Mouse (Mus musculus): ENCODE measurements around the gene Dnajc28. TPM values are rescaled to one million over a fixed set of nuclear protein-coding genes. Genes with fewer than 3 reads are reported as not detected.
A peak's percentile ranks its signal among the peaks of the same experiment; 100 is the strongest.

The Dnajc28 gene
- polyA plus RNA-seq (2012; ENCODE audit: insufficient read depth, insufficient read length, missing spikeins) = 20.4 and 32.7 TPM in 2 replicates

DNA sequence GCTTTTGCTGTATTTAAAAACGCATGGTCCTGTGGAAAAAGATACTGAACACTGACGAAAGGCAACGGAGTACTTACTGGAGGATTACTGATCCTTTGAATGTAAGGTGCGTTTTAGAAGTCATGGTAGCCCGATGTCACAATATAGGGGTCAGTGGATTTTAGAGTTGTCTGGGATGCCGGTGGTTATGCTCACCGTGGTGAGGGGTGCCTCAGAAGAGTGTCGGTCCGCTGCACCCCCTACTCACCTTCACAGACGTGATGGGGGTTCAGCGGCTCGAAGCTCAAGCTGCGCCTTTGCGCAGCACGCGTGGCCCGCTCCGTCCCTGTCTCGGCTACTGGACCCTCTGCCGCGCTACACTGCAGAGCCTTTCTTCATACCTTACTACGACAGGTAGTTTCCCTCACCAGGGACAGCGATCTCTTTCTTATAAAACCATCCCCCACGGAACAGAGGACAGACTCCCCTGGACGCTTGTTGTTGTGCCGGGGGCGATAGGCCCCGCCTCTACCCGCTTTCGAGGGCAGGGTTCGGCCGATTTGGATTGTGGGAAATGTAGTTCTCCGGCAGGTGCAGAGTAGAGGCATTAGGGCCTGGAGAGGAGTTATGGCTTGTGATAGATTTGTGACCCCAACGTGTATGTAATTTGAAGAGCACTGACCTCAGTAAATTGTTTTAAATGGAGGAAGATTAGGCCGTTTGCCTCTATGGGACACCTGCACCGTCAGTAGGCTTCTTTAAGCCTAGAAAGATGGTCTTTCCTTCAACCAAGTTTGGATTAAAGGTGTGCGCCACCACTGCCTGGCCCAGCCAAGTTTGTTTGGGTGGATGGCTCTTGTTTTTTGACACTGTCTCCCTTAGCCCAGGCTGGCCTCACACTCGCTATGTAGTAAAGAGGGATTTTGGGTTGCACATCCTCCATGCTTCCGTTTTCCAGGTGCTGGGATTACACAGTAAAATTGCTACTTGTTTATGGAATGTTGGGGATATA lies at the start of gene Dnajc28:
Gene Dnajc28 (minus strand): TSS at position 516 of the 991 bp plus-strand sequence.
- H3K4me1 ChIP-seq (ENCODE audit: control insufficient read depth, insufficient read depth, insufficient read length, low read length) = no peaks in the 10 kb centered on the region
- peak within 1 kb of the TSS; percentile 90 for H3K4me3 ChIP-seq (ENCODE audit: insufficient read depth, low read depth, low read length)
- H3K27ac ChIP-seq (replicated peaks; ENCODE audit: low read depth, low read length) = 0 out of 2 replicates have a peak within 1 kb of the TSS, but pooled peaks have one; percentile 37

DNA sequence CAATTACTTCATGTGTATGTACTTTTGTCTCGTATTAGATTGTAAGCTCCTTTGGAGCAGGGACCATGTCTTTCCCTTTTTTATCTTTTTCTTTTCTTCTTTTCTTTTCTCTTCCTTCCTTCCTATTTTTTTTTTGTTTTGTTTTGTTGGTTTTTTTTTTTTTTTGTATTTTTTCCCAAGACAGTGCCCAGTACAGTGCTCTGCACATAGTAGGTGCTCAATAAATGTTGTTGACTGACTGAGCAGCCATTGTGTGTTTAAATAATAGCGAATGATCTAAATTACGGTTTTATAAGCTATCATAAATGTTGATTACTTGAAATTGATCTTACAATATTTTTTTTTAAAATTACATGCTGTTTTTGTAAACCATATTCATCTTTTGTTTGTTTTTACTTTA lies 45.0 kb upstream of the Dnajc28 start:
- Histone ChIP-seq H3K27ac (replicated peaks; ENCODE audit: low read depth, low read length) (no peak overlapping the region), H3K4me1 (ENCODE audit: control insufficient read depth, insufficient read depth, insufficient read length, low read length) (no peaks in the 10 kb centered on the region; the same call in 1 of the 2 replicates), H3K4me3 (ENCODE audit: insufficient read depth, low read depth, low read length) (no peak overlapping the region)

DNA sequence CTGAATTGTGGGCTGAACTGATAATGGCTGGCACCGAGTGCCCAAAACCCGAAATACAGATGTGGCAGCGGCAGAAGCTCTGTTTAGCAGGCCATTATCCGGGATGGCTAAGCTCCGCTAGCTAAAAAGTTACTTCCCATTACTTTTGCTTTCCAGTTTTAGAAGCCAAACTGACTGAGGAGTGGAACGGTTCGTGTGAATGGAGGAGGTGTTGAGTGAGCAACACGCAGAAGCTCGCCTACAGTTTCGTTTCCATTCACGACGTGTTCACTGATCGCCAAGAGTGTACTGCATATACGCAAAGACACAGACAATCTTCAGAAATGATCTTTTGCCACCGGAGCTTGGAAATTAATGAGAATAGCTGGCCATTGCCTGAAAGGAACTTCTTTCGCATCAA lies 43.5 kb upstream of the Dnajc28 start:
- H3K4me1 ChIP-seq (ENCODE audit: control insufficient read depth, insufficient read depth, insufficient read length, low read length) = no peaks in the 10 kb centered on the region; the same call in 1 of the 2 replicates
- H3K4me3 ChIP-seq (ENCODE audit: insufficient read depth, low read depth, low read length) = no peak overlapping the region
- H3K27ac ChIP-seq (replicated peaks; ENCODE audit: low read depth, low read length) = no peak overlapping the region

DNA sequence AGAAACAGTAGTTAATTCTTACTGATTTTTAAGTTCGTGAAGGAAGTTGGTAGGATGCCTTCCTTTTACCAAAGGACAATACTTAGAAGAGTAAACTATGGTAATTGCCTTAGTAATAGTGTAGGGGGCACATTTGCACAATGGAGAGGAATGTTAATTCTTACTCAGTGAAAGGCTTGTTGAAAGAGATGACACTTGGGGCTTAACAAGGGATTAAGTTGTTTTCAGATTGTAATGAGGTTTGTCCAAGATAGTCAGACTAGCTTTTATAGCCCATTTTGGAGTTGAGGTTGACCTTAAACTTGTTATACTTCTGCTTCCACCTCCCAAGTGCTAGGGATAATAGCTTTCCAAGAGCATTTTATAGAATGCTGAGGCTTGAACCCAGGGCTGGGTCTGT lies 42.6 kb upstream of the Dnajc28 start:
- Histone ChIP-seq H3K4me3 (ENCODE audit: insufficient read depth, low read depth, low read length) (no peak overlapping the region), H3K4me1 (ENCODE audit: control insufficient read depth, insufficient read depth, insufficient read length, low read length) (no peaks in the 10 kb centered on the region; the same call in 1 of the 2 replicates), H3K27ac (replicated peaks; ENCODE audit: low read depth, low read length) (no peak overlapping the region)

DNA sequence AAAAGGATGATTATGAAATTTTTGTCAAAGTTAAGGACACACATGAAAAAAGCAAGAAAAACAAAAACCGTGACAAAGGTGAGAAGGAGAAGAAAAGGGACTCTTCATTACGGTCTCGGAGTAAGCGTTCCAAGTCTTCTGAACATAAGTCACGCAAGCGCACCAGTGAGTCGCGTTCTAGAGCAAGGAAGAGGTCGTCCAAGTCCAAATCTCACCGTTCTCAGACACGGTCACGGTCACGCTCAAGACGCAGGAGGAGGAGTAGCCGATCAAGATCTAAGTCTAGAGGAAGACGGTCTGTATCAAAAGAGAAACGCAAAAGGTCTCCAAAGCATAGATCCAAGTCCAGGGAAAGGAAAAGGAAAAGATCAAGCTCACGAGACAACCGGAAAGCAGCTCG lies 41.0 kb upstream of the Dnajc28 start:
- H3K4me1 ChIP-seq (ENCODE audit: control insufficient read depth, insufficient read depth, insufficient read length, low read length) = no peaks in the 10 kb centered on the region; the same call in 1 of the 2 replicates
- no peak overlapping the region for H3K4me3 ChIP-seq (ENCODE audit: insufficient read depth, low read depth, low read length)
- no peak overlapping the region for H3K27ac ChIP-seq (replicated peaks; ENCODE audit: low read depth, low read length)

DNA sequence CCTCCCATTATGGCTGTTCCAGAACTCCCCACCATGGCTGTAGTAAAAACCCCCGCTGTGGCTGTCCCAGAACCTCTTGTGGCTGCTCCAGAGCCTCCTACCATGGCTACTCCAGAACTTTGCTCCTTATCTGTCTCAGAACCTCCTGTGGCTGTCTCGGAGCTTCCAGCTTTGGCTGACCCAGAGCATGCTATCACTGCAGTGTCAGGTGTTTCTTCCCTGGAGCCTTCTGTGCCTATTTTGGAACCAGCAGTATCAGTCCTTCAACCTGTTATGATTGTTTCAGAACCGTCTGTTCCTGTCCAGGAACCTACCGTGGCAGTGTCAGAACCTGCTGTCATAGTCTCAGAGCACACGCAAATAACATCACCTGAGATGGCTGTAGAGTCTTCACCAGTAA lies 39.6 kb upstream of the Dnajc28 start:
- Histone ChIP-seq H3K27ac (replicated peaks; ENCODE audit: low read depth, low read length) (no peak overlapping the region), H3K4me1 (ENCODE audit: control insufficient read depth, insufficient read depth, insufficient read length, low read length) (no peaks in the 10 kb centered on the region; the same call in 1 of the 2 replicates), H3K4me3 (ENCODE audit: insufficient read depth, low read depth, low read length) (no peak overlapping the region)

DNA sequence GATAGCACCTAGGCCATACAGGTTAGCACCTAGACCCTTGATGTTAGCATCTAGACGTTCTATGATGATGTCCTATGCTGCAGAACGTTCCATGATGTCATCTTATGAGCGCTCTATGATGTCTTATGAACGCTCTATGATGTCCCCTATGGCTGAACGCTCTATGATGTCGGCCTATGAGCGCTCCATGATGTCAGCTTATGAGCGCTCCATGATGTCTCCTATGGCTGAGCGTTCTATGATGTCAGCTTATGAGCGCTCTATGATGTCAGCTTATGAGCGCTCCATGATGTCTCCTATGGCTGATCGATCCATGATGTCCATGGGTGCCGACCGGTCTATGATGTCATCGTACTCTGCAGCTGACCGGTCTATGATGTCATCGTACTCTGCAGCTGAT lies 38.5 kb upstream of the Dnajc28 start:
- no peak overlapping the region for H3K27ac ChIP-seq (replicated peaks; ENCODE audit: low read depth, low read length)
- H3K4me1 ChIP-seq (ENCODE audit: control insufficient read depth, insufficient read depth, insufficient read length, low read length) = no peaks in the 10 kb centered on the region; the same call in 1 of the 2 replicates
- H3K4me3 ChIP-seq (ENCODE audit: insufficient read depth, low read depth, low read length) = no peak overlapping the region

DNA sequence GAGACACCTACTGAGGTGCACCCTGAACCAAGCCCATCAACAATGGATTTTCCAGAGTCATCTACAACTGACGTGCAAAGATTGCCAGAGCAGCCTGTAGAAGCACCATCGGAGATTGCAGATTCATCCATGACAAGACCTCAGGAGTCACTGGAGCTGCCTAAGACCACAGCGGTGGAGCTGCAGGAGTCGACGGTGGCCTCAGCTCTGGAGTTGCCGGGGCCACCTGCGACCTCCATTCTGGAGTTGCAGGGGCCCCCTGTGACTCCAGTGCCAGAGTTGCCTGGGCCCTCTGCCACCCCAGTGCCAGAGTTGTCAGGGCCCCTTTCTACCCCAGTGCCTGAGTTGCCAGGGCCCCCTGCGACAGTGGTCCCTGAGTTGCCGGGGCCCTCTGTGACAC lies 36.5 kb upstream of the Dnajc28 start:
- no peak overlapping the region for H3K27ac ChIP-seq (replicated peaks; ENCODE audit: low read depth, low read length)
- H3K4me3 ChIP-seq (ENCODE audit: insufficient read depth, low read depth, low read length) = no peak overlapping the region
- no peaks in the 10 kb centered on the region; the same call in 1 of the 2 replicates for H3K4me1 ChIP-seq (ENCODE audit: control insufficient read depth, insufficient read depth, insufficient read length, low read length)

DNA sequence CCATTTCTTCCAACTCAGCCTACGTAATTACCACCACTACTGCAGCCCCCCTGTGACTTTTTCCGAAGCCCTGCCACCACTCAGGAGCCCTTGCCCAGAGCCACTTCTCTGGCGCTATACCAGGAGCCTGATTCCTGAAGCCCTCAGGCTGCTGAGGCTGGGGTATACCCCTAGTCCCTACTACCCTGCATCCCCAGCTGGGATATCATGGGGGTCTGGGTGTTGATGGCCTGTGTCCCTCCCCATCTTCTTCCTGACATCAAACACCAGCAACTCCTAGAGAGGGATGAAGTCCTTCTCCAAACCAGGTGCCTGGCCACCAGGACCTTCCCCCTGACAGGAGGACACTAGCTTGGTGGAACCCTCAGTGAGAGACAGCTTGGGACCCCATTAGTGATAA lies 33.4 kb upstream of the Dnajc28 start:
- H3K27ac ChIP-seq (replicated peaks; ENCODE audit: low read depth, low read length) = no peak overlapping the region
- no peaks in the 10 kb centered on the region; the same call in 1 of the 2 replicates for H3K4me1 ChIP-seq (ENCODE audit: control insufficient read depth, insufficient read depth, insufficient read length, low read length)
- no peak overlapping the region for H3K4me3 ChIP-seq (ENCODE audit: insufficient read depth, low read depth, low read length)

DNA sequence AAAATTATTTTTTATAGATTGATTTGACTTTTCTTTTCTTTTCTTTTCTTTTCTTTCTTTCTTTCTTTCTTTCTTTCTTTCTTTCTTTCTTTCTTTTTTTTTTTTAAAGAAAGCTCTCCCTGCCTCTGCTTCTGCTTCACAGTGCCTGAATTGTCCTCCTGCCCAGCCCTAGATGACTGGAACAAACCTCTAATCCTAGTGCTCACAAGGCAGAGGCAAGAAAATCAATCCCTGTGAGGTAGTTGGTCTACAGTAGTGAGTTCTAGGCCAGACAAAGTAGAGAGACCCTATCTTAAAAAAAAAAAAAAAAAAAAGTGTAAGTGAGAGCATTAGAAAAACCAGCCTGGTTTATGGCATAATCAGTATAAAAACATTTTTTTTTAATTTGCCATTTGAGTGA lies 31.0 kb upstream of the Dnajc28 start:
- Histone ChIP-seq H3K4me3 (ENCODE audit: insufficient read depth, low read depth, low read length) (no peak overlapping the region), H3K27ac (replicated peaks; ENCODE audit: low read depth, low read length) (no peak overlapping the region), H3K4me1 (ENCODE audit: control insufficient read depth, insufficient read depth, insufficient read length, low read length) (no peaks in the 10 kb centered on the region; the same call in 1 of the 2 replicates)

DNA sequence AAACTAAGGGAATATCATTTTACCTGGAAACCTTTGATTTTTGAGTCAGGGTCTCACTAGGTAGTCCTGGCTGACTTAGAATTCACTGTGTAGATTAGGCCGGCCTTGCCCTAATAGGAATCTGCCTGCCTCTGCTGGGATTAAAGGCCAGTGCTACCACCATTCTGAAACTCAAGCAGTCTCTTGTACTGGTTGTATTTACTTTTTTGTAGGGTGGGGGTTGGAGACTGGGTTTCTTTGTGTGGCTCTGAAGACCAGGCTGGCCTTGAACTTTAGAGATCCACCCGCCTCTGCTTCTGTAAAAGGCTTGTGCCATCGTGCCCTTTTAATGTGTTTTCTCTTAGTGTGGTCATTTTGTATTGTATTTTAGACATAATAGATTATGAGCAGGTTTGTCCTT lies 30.4 kb upstream of the Dnajc28 start:
- H3K4me3 ChIP-seq (ENCODE audit: insufficient read depth, low read depth, low read length) = peak overlapping the region; percentile 21; the same call in 1 of the 2 replicates
- H3K27ac ChIP-seq (replicated peaks; ENCODE audit: low read depth, low read length) = no peak overlapping the region
- no peaks in the 10 kb centered on the region; the same call in 1 of the 2 replicates for H3K4me1 ChIP-seq (ENCODE audit: control insufficient read depth, insufficient read depth, insufficient read length, low read length)

DNA sequence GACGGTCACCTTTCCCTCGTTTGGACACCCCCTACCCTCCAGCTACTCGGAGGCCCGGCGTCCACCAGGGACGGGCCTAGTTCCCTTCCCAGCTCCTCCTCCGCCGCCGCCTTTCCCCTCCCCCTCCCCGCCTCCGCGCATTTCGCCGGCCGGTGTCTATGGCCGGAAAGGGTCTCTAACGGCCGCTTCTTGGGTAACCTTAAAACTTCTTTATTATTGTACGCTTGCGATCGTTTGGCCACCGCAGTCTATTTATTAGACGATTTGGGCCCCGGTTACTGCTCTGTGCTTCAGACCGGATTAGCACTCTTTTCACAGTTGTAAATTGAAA lies 29.4 kb upstream of the Dnajc28 start:
- H3K4me1 ChIP-seq (ENCODE audit: control insufficient read depth, insufficient read depth, insufficient read length, low read length) = no peaks in the 10 kb centered on the region; the same call in 1 of the 2 replicates
- peak overlapping the region; percentile 71 for H3K4me3 ChIP-seq (ENCODE audit: insufficient read depth, low read depth, low read length)
- peak overlapping the region; percentile 96 for H3K27ac ChIP-seq (replicated peaks; ENCODE audit: low read depth, low read length)

DNA sequence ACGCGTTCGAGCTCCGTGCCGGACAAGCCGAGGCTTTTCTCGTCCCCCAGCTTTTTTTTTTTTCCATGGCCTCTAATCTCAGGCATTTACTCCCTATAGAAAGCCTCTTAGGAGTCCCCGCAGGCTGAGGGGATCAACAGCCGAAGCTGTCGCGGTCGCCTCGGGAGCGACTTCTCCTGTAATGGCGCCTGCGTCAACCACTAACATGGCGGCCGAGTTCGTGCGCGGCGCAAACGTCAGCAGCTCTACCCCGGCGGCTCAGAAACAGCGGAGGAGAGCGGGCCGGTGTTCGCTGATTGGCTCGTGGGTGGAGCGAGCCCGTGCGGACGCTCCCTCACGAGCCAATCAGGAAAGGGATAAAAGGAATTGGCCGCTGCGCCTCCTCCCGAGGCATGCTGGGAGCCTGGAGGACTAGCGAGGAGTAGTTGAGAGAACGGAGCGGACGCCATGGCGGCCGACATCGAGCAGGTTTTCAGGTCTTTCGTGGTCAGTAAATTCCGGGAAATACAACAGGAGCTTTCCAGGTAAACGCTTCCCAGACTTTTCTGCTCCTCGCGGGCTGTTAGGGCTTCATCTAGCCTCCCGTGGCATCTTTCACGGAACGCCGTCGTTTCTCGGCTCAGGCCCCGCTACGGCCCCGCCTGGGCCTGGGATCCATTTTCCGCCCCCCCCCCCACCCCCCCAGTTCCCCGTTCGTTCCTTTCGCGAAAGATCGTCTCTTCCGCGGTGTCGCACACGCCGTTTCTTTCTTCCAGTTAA lies 28.8 kb upstream of the Dnajc28 start, which contains the start of gene Son:
Gene Son (plus strand): TSS at position 46 of the 759 bp plus-strand sequence.
- Histone ChIP-seq H3K27ac (replicated peaks; ENCODE audit: low read depth, low read length) (peak within 1 kb of the TSS; percentile 96), H3K4me1 (ENCODE audit: control insufficient read depth, insufficient read depth, insufficient read length, low read length) (no peaks in the 10 kb centered on the region; the same call in 1 of the 2 replicates), H3K4me3 (ENCODE audit: insufficient read depth, low read depth, low read length) (peak within 1 kb of the TSS; percentile 71)

DNA sequence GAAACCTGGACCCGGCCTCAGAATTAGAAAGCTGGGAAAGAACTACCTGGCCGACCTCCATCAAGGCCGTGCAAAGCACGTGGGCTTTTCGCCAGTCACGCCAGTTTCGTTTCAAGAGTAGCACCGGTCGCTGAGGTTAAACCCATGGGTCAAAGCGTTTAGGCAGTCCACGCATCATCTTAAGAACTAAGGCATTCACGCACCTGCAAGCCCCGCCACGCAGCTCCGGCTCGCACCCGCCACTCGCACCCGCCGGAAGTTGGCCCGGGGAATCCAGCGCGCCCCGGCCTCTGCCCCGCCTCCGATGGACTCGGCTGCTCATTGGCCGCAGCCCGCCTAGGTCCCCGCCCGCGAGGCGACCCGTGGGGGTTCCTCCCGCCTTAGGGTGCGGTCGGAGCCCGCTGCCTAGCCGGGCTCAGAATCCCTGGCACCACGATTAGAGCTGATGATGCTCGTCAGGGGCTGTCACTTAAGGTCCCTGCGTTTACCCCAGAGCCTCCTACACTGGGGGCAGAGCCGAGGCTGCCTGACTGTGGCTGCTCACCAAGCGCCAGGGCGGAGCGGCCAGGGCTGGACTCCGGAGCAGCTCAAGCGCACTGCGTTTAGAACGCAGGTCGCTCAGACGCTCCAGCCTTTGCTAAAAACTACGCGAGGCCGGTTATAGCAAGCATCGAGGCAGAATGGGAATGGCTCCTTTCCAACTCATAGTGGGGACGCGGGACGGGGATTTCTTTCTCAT lies 28.0 kb upstream of the Dnajc28 start, which contains the start of gene Gart:
Gene Gart (minus strand): TSS at position 272 of the 739 bp plus-strand sequence.
- Histone ChIP-seq H3K4me3 (ENCODE audit: insufficient read depth, low read depth, low read length) (peak within 1 kb of the TSS; percentile 71), H3K4me1 (ENCODE audit: control insufficient read depth, insufficient read depth, insufficient read length, low read length) (no peaks in the 10 kb centered on the region), H3K27ac (replicated peaks; ENCODE audit: low read depth, low read length) (peak within 1 kb of the TSS; percentile 96)

Data from brown adipose tissue, adult 24 weeks (tissue).